Mouse (Mus musculus) hindbrain, postnatal 0 days (tissue): ENCODE results near the gene Klk1b8. TPM values are rescaled to one million over a fixed set of nuclear protein-coding genes. Genes with fewer than 3 reads are reported as not detected.
"Not testable (repeated sequence)": the region's sequence is repeated elsewhere in the genome, so short reads cannot be mapped to it uniquely, and the experiment has no call there.

Source experiments
- ATAC-seq: fragments of 200-750 bp; cut with Nextera tagmentation; 2 replicates; pipeline ENCODE4 v1.8.0; 2017; ENCODE audit warnings: mild to moderate bottlenecking, moderate TSS enrichment, moderate library complexity
- DNase-seq: peaks from one replicate; pipeline ENCODE4 v3.0.0-alpha.2; 2015; ENCODE audit warnings: low spot score
- H3K27ac ChIP-seq: fragments of 300-500 bp; sonication (generic); 2 replicates; pipeline ENCODE4 v1.5.1; 2014; ENCODE audit warnings: mild to moderate bottlenecking
- H3K27me3 ChIP-seq: fragments of 300-500 bp; sonication (generic); 2 replicates; pipeline ENCODE4 v1.6.1; 2014; ENCODE audit warnings: low read length, mixed read lengths; ENCODE audit not compliant: insufficient read depth
- H3K36me3 ChIP-seq: fragments of 300-500 bp; sonication (generic); 2 replicates; pipeline ENCODE4 v1.6.1; 2014; ENCODE audit warnings: low read length, mixed read lengths; ENCODE audit not compliant: insufficient read depth
- H3K4me1 ChIP-seq: fragments of 300-500 bp; sonication (generic); 2 replicates; pipeline ENCODE4 v1.6.1; 2014; ENCODE audit warnings: antibody characterized with exemption, low read length, mixed read lengths; ENCODE audit not compliant: insufficient read depth
- H3K4me2 ChIP-seq: fragments of 300-500 bp; sonication (generic); 2 replicates; pipeline ENCODE4 v1.6.1; 2014; ENCODE audit warnings: low read depth, mild to moderate bottlenecking, low read length, moderate library complexity, mixed read lengths
- H3K4me3 ChIP-seq: fragments of 300-500 bp; sonication (generic); 2 replicates; pipeline ENCODE4 v1.5.1; 2014; ENCODE audit warnings: low read length
- H3K9ac ChIP-seq: fragments of 300-500 bp; sonication (generic); replicated peaks from 2 replicates; pipeline ENCODE4 v1.6.1; 2014; ENCODE audit warnings: mild to moderate bottlenecking, low read length, moderate library complexity, mixed read lengths
- H3K9me3 ChIP-seq: fragments of 300-500 bp; sonication (generic); 2 replicates; pipeline ENCODE4 v1.6.1; 2016; ENCODE audit warnings: low read length, mixed read lengths
- CTCF ChIP-seq: IDR thresholded peaks from 2 replicates; pipeline ENCODE4 v1.5.1; 2016; ENCODE audit warnings: antibody characterized with exemption, control low read depth, low read depth
- WGBS: fragments of 180-500 bp; shearing (Covaris S2); extraction: QIAGEN DNeasy Blood & Tissue Kit; methylation state at CpG from one replicate; pipeline ENCODE4 v1.1.7; 2014; 5-methylcytosine and 5-hydroxymethylcytosine counted together
- polyA plus RNA-seq: library from polyadenylated mRNA; unstranded; fragments of >200 nt; fragmentation: Nextera tagmentation; extraction: Ambion mirVana; gene quantifications from 2 replicates; pipeline ENCODE4 v1.2.1, GENCODE M21; 2015
- total RNA-seq: library from RNA; depleted of rRNA; stranded (reverse); fragments of >200 nt; gene quantifications from 2 replicates; pipeline ENCODE4 v1.2.3, GENCODE M21; 2014

Klk1b8 gene
- total and polyA plus RNA-seq, 2 experiments from 2014 or later = 0.18 TPM; not detected in 1

GRCm38 (mm10) chr7:43944727-43945264 lies 5.7 kb upstream of the Klk1b8 start:
- no peaks in the 10 kb centered on the region for H3K9me3 ChIP-seq
- no peak overlapping the region for H3K4me3 ChIP-seq
- H3K36me3 ChIP-seq = no peaks in the 10 kb centered on the region
- no peaks in the 10 kb centered on the region for H3K27me3 ChIP-seq
- 80% methylated on average over 3 of the region's 3 CpGs for WGBS
- DNase-seq = no peak
- H3K9ac ChIP-seq = no peak overlapping the region
- ATAC-seq = no peak
- H3K27ac ChIP-seq = no peak overlapping the region
- TF ChIP-seq CTCF = no peak
- no peaks in the 10 kb centered on the region for H3K4me1 ChIP-seq
- no peak overlapping the region for H3K4me2 ChIP-seq

DNA sequence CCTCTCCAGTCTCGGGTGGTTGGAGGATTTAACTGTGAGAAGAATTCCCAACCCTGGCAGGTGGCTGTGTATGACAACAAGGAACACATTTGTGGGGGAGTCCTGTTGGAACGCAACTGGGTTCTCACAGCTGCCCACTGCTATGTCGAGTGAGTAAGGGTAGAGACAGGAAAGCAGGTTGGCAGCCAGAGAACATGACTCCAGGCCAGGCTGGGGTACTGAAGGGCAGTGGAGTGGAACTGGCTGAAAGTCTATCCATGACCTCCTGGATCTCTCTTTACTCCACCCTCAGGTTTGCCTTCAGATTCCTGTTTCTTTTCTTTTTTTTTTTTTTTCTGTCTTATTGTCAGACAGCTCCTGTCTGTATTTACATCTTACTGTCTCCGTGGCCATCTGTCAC lies 2.2 kb downstream of the Klk1b8 start:
- 58% methylated on average over 4 of the region's 4 CpGs for WGBS
- no peak overlapping the region for H3K4me2 ChIP-seq
- TF ChIP-seq CTCF = no peak
- H3K27me3 ChIP-seq = no peaks in the 10 kb centered on the region
- DNase-seq (no peak), ATAC-seq (no peak)
- no peaks in the 10 kb centered on the region for H3K36me3 ChIP-seq
- H3K4me3 ChIP-seq = no peak overlapping the region
- H3K9me3 ChIP-seq = no peaks in the 10 kb centered on the region
- H3K27ac ChIP-seq = no peak overlapping the region
- H3K4me1 ChIP-seq = no peaks in the 10 kb centered on the region
- no peak overlapping the region for H3K9ac ChIP-seq

DNA sequence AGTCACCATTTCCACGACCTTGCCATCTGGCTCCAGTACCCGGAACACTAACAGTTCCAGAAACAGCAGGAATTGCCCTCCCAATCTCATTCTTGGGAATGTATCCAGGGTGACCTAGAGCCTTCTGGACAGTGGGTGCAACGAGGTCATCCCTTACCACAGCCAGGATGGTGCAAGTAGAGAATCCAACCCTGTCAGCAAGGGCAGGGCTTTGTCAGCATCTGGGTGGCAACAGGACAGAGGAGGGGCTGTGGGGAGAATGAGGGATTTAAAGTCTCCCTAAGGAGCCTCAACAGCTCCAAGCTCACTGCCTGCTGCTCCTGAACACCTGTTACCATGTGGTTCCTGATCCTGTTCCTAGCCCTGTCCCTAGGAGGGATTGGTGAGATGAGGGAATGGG lies 16.0 kb downstream of the Klk1b8 start, which contains the start of gene Klk1b1:
Gene Klk1b1, plus strand, starts transcription at position 301 of the 400 bp plus-strand sequence.
- H3K4me3 ChIP-seq = no peak within 1 kb of the TSS
- no peak within 1 kb of the TSS for H3K9ac ChIP-seq
- TF ChIP-seq CTCF = no peak

GRCm38 (mm10) chr7:43967058-43967457 lies 16.6 kb downstream of the Klk1b8 start:
- Histone ChIP-seq H3K27me3 (no peaks in the 10 kb centered on the region), H3K36me3 (no peaks in the 10 kb centered on the region), H3K4me3 (no peak overlapping the region), H3K9ac (no peak overlapping the region), H3K9me3 (no peaks in the 10 kb centered on the region), H3K27ac (no peak overlapping the region), H3K4me1 (no peaks in the 10 kb centered on the region), H3K4me2 (no peak overlapping the region)
- TF ChIP-seq CTCF = no peak
- DNase-seq (no peak), ATAC-seq (no peak)
- whole genome bisulfite sequencing = 87% methylated on average over 3 of the region's 3 CpGs

More for the DNA sequence above, 16.0 kb downstream of the Klk1b8 start, which contains the start of gene Klk1b1:
- no peak within 1 kb of the TSS for H3K27ac ChIP-seq
- DNase-seq (no peak), ATAC-seq (no peak)
- 53% methylated on average over 3 of the region's 3 CpGs for WGBS
- H3K9me3 ChIP-seq = no peaks in the 10 kb centered on the region
- H3K4me2 ChIP-seq = no peak within 1 kb of the TSS
- H3K27me3 ChIP-seq = no peaks in the 10 kb centered on the region
- no peaks in the 10 kb centered on the region for H3K36me3 ChIP-seq
- no peaks in the 10 kb centered on the region for H3K4me1 ChIP-seq

- DNase-seq = no peak
- Histone ChIP-seq H3K9ac (no peak overlapping the region), H3K36me3 (no peaks in the 10 kb centered on the region), H3K9me3 (no peaks in the 10 kb centered on the region), H3K4me3 (no peak overlapping the region), H3K4me1 (no peaks in the 10 kb centered on the region), H3K27ac (no peak overlapping the region), H3K27me3 (no peaks in the 10 kb centered on the region), H3K4me2 (no peak overlapping the region)
- TF ChIP-seq CTCF = no peak
- 83% methylated on average over 2 of the region's 2 CpGs for whole genome bisulfite sequencing
- ATAC-seq = no peak
Observed at GRCm38 (mm10) chr7:43967612-43968011, 17.1 kb downstream of the Klk1b8 start.

- not testable (repeated sequence) for H3K27ac ChIP-seq, ATAC-seq, H3K36me3 ChIP-seq, H3K4me1 ChIP-seq, H3K4me3 ChIP-seq, H3K9me3 ChIP-seq, DNase-seq, H3K27me3 ChIP-seq, H3K4me2 ChIP-seq, H3K9ac ChIP-seq
- WGBS = 80% methylated on average over 1 of the region's 1 CpGs
Observed at GRCm38 (mm10) chr7:43975761-43976160, 25.3 kb downstream of the Klk1b8 start, which contains the start of gene Klk1b9. TSS of gene Klk1b9 (plus strand) at chr7:43976061.

DNA sequence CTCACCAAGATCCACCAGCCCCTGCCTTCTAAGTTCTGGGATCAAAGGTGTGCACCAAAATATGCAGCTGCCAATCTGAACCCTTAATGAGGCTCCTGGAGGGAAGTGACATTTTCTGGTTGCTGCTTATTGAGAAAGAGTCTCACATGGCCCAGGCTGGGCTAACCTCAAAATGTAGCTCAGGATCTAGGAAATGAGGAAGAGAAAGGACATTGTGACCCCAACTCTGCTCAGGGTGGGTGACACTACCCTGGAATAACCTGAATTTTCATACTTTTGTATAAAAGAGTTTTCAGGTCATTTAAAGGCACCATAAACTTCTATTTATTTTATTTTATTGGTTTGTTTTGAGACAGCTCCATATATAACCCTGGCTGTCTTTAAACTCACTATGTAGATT lies 35.2 kb downstream of the Klk1b8 start:
- no peak overlapping the region for H3K27ac ChIP-seq
- TF ChIP-seq CTCF = no peak
- no peaks in the 10 kb centered on the region for H3K9me3 ChIP-seq
- no peak overlapping the region for H3K4me3 ChIP-seq
- no peaks in the 10 kb centered on the region for H3K4me1 ChIP-seq
- H3K27me3 ChIP-seq = no peaks in the 10 kb centered on the region
- no peak overlapping the region for H3K4me2 ChIP-seq
- DNase-seq (no peak), ATAC-seq (no peak)
- H3K9ac ChIP-seq = no peak overlapping the region
- H3K36me3 ChIP-seq = no peaks in the 10 kb centered on the region

- not testable (repeated sequence) for H3K4me3 ChIP-seq, H3K9me3 ChIP-seq, H3K27ac ChIP-seq, H3K36me3 ChIP-seq, ATAC-seq, H3K4me1 ChIP-seq, H3K9ac ChIP-seq, H3K27me3 ChIP-seq, DNase-seq, H3K4me2 ChIP-seq
- 70% methylated on average over 1 of the region's 1 CpGs for WGBS
Observed at GRCm38 (mm10) chr7:43994821-43995220, 44.4 kb downstream of the Klk1b8 start.

DNA sequence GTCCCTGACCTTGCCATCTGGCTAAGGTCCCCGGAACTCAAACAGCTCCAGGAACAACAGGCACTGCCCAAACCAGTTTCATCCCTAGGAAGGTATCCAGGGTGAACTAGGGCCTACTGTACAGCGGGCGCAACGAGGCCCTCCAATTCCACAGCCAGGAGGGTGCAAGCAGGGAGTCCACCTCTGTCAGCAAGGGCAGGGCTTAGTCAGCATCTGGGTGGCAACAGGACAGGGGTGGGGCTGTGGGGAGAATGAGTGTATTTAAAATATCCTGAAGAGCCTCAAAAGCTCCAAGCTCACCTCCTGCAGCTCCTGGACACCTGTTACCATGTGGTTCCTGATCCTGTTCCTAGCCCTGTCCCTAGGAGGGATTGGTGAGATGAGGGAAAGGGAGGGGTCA lies 45.1 kb downstream of the Klk1b8 start, which contains the start of gene Klk1b11:
Gene Klk1b11, plus strand, starts transcription at position 301 of the 400 bp plus-strand sequence.
- ATAC-seq, DNase-seq, H3K4me3 ChIP-seq, H3K4me1 ChIP-seq, H3K4me2 ChIP-seq, H3K36me3 ChIP-seq, H3K27ac ChIP-seq, H3K9me3 ChIP-seq, H3K27me3 ChIP-seq, H3K9ac ChIP-seq: not testable (repeated sequence)
- 84% methylated on average over 4 of the region's 4 CpGs for WGBS
